Mouse (Mus musculus): ENCODE measurements at regions not wholly inside any gene's neighbourhood (a gene's known extent, or its start where the extent isn't known, plus 50 kb on each side); places are given as distances from the start of the nearest gene placed in this dataset.
A peak's percentile ranks its signal among the peaks of the same experiment; 100 is the strongest.
"Not testable (repeated sequence)": the region's sequence is repeated elsewhere in the genome, so short reads cannot be mapped to it uniquely, and the experiment has no call there.

DNA sequence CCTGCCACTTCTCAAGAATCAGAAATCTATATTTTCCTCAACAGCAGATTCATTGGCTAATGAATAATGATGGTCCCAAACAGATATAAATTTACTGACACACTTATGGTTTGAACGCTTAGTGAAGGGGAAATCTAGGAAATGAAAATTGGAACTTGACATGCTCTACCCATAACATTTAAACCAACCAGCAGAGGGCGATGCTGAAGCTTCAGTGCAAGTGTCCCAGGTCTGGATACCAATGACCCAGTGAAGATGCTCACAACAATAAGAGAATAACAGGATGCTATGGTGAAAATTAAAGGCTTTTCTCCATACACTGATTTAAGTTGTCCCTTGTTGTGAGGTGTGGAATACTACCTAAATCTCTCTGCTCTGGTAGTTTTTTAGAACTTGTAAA is 236.0 kb upstream of the Rorb start:
- Histone ChIP-seq H3K9ac (no peak overlapping the region), H3K27me3 (no peaks in the 10 kb centered on the region), H3K4me3 (no peak overlapping the region), H3K4me2 (replicated peaks) (no peak overlapping the region), H3K36me3 (no peaks in the 10 kb centered on the region), H3K9me3 (replicated peaks) (no peaks in the 10 kb centered on the region), H3K4me1 (no peaks in the 10 kb centered on the region), H3K27ac (no peak overlapping the region)
- ATAC-seq (ENCODE audit: low FRiP score) = no peak
- WGBS = 51% methylated on average over 2 of the region's 2 CpGs

DNA sequence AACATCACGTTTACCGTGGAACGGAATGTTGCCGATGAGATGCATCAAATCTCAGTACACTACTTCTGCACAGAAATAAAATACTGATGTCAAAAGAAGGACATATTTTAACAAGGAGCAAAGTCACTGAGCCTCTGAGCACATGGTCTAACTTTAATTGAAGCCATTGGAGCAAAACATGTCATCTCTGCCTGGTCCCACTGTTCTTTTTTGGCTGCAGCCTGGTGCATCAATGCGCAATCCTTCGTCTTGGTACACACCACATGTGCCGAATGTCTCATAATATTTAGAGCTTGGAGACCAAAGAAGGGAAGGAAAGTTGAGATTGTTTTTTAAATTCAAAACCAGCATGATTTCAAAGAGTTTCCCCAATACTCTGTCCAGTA is 233.4 kb upstream of the Rorb start:
- Histone ChIP-seq H3K4me2 (replicated peaks) (no peak overlapping the region), H3K9ac (no peak overlapping the region), H3K27ac (no peak overlapping the region), H3K36me3 (no peaks in the 10 kb centered on the region), H3K4me1 (no peaks in the 10 kb centered on the region), H3K4me3 (no peak overlapping the region), H3K9me3 (replicated peaks) (no peaks in the 10 kb centered on the region), H3K27me3 (no peaks in the 10 kb centered on the region)
- WGBS = 78% methylated on average over 7 of the region's 7 CpGs
- peak; percentile 61; the same call in 1 of the 2 replicates for ATAC-seq (ENCODE audit: low FRiP score)

DNA sequence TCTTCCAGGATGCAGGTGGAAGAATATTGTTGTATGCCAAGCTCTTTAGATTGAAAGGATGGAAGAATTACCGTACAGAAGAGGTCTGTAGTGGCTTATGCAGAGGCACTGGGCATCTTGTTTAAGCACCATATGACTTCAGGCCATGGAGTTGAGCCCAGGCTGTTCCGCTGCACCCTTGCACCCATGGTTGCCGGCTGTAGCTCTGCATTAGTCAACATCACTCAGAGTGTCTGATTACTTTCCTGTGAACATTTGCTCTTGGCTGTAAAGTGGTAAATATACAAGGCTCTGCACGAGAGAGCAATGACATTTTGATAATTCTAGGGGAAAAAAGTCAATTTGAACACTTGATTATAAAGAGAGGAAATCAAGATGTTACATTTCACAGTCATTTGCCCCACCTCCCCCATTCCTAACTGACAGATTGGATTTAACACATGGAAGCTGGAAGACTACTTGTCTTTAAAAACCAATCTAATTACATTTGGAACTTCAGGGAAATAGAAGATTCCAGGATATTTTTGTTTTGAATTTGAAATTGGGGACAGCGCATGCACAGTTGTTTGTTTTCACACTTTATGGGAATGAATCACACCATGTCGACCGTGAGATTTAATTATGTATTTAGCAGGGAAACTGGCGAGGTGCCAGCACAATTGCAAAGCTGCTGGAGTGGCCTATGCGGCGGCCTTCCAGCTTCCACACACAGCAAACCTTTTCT is 232.9 kb upstream of the Rorb start:
- Histone ChIP-seq H3K36me3 (no peaks in the 10 kb centered on the region), H3K4me3 (no peak overlapping the region), H3K27ac (no peak overlapping the region), H3K4me2 (replicated peaks) (no peak overlapping the region), H3K9ac (no peak overlapping the region), H3K9me3 (replicated peaks) (no peaks in the 10 kb centered on the region), H3K27me3 (no peaks in the 10 kb centered on the region), H3K4me1 (no peaks in the 10 kb centered on the region)
- peak; percentile 88 for ATAC-seq (ENCODE audit: low FRiP score)
- 63% methylated on average over 10 of the region's 10 CpGs for WGBS

GRCm38 (mm10) chr19:19307142-19307541 is 196.1 kb upstream of the Rorb start:
- H3K9ac ChIP-seq; H3K36me3 ChIP-seq; ATAC-seq (ENCODE audit: low FRiP score); H3K4me2 ChIP-seq (replicated peaks); H3K9me3 ChIP-seq (replicated peaks); H3K27ac ChIP-seq; H3K4me1 ChIP-seq; H3K4me3 ChIP-seq; H3K27me3 ChIP-seq: not testable (repeated sequence)
- 85% methylated on average over 2 of the region's 2 CpGs for WGBS

- Histone ChIP-seq H3K4me3 (no peak overlapping the region), H3K27ac (no peak overlapping the region), H3K36me3 (no peaks in the 10 kb centered on the region), H3K4me1 (no peaks in the 10 kb centered on the region), H3K27me3 (no peaks in the 10 kb centered on the region), H3K9ac (no peak overlapping the region), H3K4me2 (replicated peaks) (no peak overlapping the region), H3K9me3 (replicated peaks) (no peaks in the 10 kb centered on the region)
- 75% methylated on average over 6 of the region's 6 CpGs for WGBS
- no peak; the same call in 1 of the 2 replicates for ATAC-seq (ENCODE audit: low FRiP score)
These were observed 195.6 kb upstream of the Rorb start for GRCm38 (mm10) chr19:19306476-19307131.

GRCm38 (mm10) chr19:19285864-19286263 is 174.9 kb upstream of the Rorb start:
- H3K36me3 ChIP-seq; H3K4me1 ChIP-seq; H3K4me2 ChIP-seq (replicated peaks); H3K4me3 ChIP-seq; H3K27me3 ChIP-seq; H3K9me3 ChIP-seq (replicated peaks); H3K27ac ChIP-seq; H3K9ac ChIP-seq: not testable (repeated sequence)
- WGBS = 91% methylated on average over 3 of the region's 3 CpGs
- ATAC-seq (ENCODE audit: low FRiP score) = 0 out of 2 replicates have a peak, but pooled peaks have one; percentile 54

- peak; percentile 72 for ATAC-seq (ENCODE audit: low FRiP score)
- peaks cover 4% of the 10 kb centered on the region; the same call in 1 of the 2 replicates for H3K4me1 ChIP-seq
- no peak overlapping the region for H3K4me3 ChIP-seq
- no peak overlapping the region for H3K4me2 ChIP-seq (replicated peaks)
- no peaks in the 10 kb centered on the region for H3K9me3 ChIP-seq (replicated peaks)
- no peaks in the 10 kb centered on the region for H3K36me3 ChIP-seq
- WGBS = 48% methylated on average over 5 of the region's 5 CpGs
- no peak overlapping the region for H3K27ac ChIP-seq
- no peaks in the 10 kb centered on the region for H3K27me3 ChIP-seq
- no peak overlapping the region for H3K9ac ChIP-seq
These were observed 136.0 kb upstream of the Rorb start for GRCm38 (mm10) chr19:19246837-19247560.

DNA sequence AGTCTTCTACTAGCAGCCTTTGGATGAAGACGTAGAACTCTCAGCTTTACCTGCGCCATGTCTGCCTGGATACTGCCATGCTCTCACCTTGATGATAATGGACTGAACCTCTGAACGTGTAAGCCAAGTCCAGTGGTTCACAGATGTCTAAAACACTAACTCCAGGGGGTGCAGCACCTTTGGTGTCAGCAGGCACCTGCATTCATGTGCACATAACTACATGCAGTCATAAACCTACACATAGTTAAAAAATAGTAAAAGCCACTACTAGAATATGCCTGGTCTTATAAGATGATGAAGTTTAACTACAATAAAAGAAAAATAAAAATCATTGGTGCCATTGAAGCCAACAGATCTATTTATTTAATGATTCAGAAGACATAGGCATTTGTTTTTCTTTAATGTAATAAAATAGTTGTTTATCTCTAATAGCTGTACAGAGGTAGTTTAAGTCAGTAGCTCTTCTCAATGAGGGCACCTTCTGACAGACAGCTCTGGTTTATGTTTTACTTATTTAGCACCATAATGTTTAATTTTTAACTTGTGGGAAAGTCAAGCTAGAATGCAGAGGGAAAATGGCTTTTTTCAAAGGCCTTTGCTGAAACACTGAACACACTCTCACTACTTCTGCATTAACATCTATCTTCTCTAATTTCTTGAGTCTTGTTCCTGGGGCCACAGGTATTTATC is 118.5 kb upstream of the Rorb start:
- Histone ChIP-seq H3K4me2 (replicated peaks) (no peak overlapping the region), H3K27ac (no peak overlapping the region), H3K27me3 (no peaks in the 10 kb centered on the region), H3K9ac (no peak overlapping the region), H3K4me3 (no peak overlapping the region), H3K9me3 (replicated peaks) (no peaks in the 10 kb centered on the region), H3K4me1 (no peaks in the 10 kb centered on the region), H3K36me3 (no peaks in the 10 kb centered on the region)
- 83% methylated on average over 3 of the region's 3 CpGs for WGBS
- no peak for ATAC-seq (ENCODE audit: low FRiP score)

DNA sequence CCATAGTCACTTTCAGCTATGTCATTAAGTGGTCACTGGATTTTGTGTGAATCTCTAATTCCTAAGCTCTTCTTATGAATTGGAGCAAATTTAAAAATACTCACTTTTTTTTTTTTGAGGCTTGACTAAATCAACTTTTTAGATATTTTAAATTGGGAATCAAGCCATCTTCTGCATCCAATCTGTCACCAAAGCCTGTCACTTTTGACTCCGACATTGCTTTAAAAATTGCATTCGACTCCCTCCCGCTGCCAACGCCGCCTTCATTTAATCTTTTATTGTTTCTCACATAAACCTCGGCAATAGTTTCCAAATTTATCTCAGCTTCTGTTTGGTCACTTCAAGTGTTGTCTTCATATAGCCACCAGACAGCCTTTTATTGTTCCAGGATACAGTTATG is 109.8 kb upstream of the Rorb start:
- H3K4me1 ChIP-seq = no peaks in the 10 kb centered on the region
- 93% methylated on average over 6 of the region's 6 CpGs for WGBS
- H3K27me3 ChIP-seq = no peaks in the 10 kb centered on the region
- no peak overlapping the region for H3K9ac ChIP-seq
- H3K4me2 ChIP-seq (replicated peaks) = no peak overlapping the region
- no peak overlapping the region for H3K4me3 ChIP-seq
- no peaks in the 10 kb centered on the region for H3K36me3 ChIP-seq
- ATAC-seq (ENCODE audit: low FRiP score) = no peak
- no peaks in the 10 kb centered on the region for H3K9me3 ChIP-seq (replicated peaks)
- no peak overlapping the region for H3K27ac ChIP-seq

DNA sequence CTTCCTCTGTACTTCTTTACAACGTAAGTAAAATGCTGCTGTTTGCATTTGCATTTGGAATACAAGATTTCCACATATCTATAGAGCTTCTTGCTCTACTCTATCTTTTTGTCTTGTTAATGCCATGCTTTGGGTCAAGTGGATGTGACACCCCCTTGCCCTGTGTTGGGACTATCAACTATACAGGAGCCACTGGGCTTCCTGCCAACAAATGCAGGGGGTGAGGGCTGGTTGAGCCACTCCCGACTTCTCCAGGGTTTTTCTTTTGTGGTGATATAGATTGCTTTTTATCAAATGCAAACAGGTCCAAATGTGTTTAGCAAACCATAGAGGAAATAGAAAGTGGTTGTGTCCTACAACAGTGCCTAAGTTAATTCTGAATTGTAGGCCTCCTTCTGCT is 108.4 kb upstream of the Rorb start:
- no peaks in the 10 kb centered on the region for H3K27me3 ChIP-seq
- no peak overlapping the region for H3K9ac ChIP-seq
- no peaks in the 10 kb centered on the region for H3K4me1 ChIP-seq
- H3K27ac ChIP-seq = no peak overlapping the region
- no peak overlapping the region for H3K4me2 ChIP-seq (replicated peaks)
- no peaks in the 10 kb centered on the region for H3K9me3 ChIP-seq (replicated peaks)
- 71% methylated on average over 2 of the region's 2 CpGs for WGBS
- H3K4me3 ChIP-seq = no peak overlapping the region
- no peak for ATAC-seq (ENCODE audit: low FRiP score)
- no peaks in the 10 kb centered on the region for H3K36me3 ChIP-seq

GRCm38 (mm10) chr19:19218700-19219099 is 107.7 kb upstream of the Rorb start:
- no peaks in the 10 kb centered on the region for H3K4me1 ChIP-seq
- H3K9me3 ChIP-seq (replicated peaks) = no peaks in the 10 kb centered on the region
- H3K9ac ChIP-seq = no peak overlapping the region
- ATAC-seq (ENCODE audit: low FRiP score) = no peak
- no peaks in the 10 kb centered on the region for H3K27me3 ChIP-seq
- WGBS = 75% methylated on average over 3 of the region's 3 CpGs
- no peak overlapping the region for H3K27ac ChIP-seq
- no peaks in the 10 kb centered on the region for H3K36me3 ChIP-seq
- H3K4me2 ChIP-seq (replicated peaks) = no peak overlapping the region
- H3K4me3 ChIP-seq = no peak overlapping the region

DNA sequence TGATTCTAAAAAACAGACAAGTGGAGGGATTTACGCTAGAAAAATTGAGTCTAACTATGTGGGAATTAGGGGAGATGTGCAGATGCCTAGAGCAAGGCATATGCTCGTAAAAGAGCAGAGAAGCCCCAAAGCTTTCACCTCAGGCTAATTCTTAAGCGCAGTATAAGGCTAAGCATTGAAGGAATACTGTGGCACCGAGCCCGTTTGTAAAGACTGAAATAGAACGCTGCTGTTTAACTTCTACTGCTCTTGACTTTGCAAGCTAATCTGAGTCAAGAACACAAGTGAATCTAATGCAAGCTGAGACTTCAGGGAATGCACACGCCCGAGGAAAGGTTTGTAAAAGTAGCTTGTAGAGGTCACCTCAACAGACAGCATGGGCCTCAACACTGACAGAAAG is 88.5 kb upstream of the Rorb start:
- Histone ChIP-seq H3K36me3 (no peaks in the 10 kb centered on the region), H3K27ac (no peak overlapping the region), H3K9ac (no peak overlapping the region), H3K27me3 (no peaks in the 10 kb centered on the region), H3K4me2 (replicated peaks) (no peak overlapping the region), H3K9me3 (replicated peaks) (no peaks in the 10 kb centered on the region), H3K4me3 (no peak overlapping the region), H3K4me1 (no peaks in the 10 kb centered on the region)
- 85% methylated on average over 8 of the region's 8 CpGs for WGBS
- no peak for ATAC-seq (ENCODE audit: low FRiP score)
